8 mouse cellular contexts compared by ENCODE assay signal in genomic region chr4:132308437-132309139, GRCm38 (mm10). TPM values are rescaled to one million over a fixed set of nuclear protein-coding genes. Genes with fewer than 3 reads are reported as not detected.
DNase-seq lines count a peak whose midpoint lies in the region; ATAC-seq lines count a peak whose summit lies in the region.

No protein-coding gene starts in this region.

- peak overlapping the region; percentile 87 for H3K4me3 ChIP-seq in intestine, embryonic 14.5 days (ENCODE audit: low read depth, low read length)

- peak overlapping the region; percentile 96 for H3K9ac ChIP-seq in intestine, embryonic 14.5 days (ENCODE audit: low read length)

- H3K4me2 ChIP-seq in intestine, embryonic 14.5 days (ENCODE audit: low read length), result peak overlapping the region; percentile 91

- H3K27ac ChIP-seq in intestine, embryonic 14.5 days (ENCODE audit: low read depth), result peak overlapping the region; percentile 88

- ATAC-seq in intestine, embryonic 14.5 days (replicated peaks; ENCODE audit: low FRiP score, low TSS enrichment, low read depth), result peak; percentile 87

- WGBS in intestine, embryonic 14.5 days, result under 1% methylated on average over 41 of the region's 41 CpGs

- DNase-seq in adrenal gland, adult (ENCODE audit: inconsistent age in 2 of 2, low spot score in 1 of 2), result peak; percentile 92 to 97
- peak; percentile 97 for DNase-seq in embryo, embryonic 10.5 days (ENCODE audit: low spot score)
- DNase-seq in gastrocnemius, postnatal 14 days, result peak; percentile 89
- DNase-seq in intestine, embryonic 14.5 days (ENCODE audit: low spot score), result peak; percentile 95
- DNase-seq in left cerebral cortex, postnatal 14 days (ENCODE audit: low spot score in 2 of 2), result peak; percentile 92 to 93
- DNase-seq in mesoderm, embryonic 11.5 days (ENCODE audit: low read depth, low spot score), result peak; percentile 94
- peak; percentile 89 to 92 for DNase-seq in right cerebral cortex, postnatal 36 days (ENCODE audit: low spot score in 2 of 2)
- DNase-seq in yolk sac, embryonic 10.5 days (ENCODE audit: low spot score), result peak; percentile 91

- H3K27me3 ChIP-seq in intestine, embryonic 14.5 days (replicated peaks; ENCODE audit: control insufficient read depth, insufficient read depth, low read length), result no peaks in the 10 kb centered on the region

- no peaks in the 10 kb centered on the region for H3K9me3 ChIP-seq in intestine, embryonic 14.5 days (ENCODE audit: control insufficient read depth, low read length)

- H3K36me3 ChIP-seq in intestine, embryonic 14.5 days (ENCODE audit: control insufficient read depth, insufficient read depth, low read length), result peaks cover 38% of the 10 kb centered on the region

- intact Hi-C loops in gastrocnemius, postnatal 14 days (cut with DNase I; ENCODE audit: low total_unique reads), result no loop called here
- intact Hi-C loops in left cerebral cortex, postnatal 14 days (cut with DNase I), result no loop called here

- peaks cover 8% of the 10 kb centered on the region; the same call in 1 of the 2 replicates for H3K4me1 ChIP-seq in intestine, embryonic 14.5 days (replicated peaks; ENCODE audit: control insufficient read depth, insufficient read depth, low read length)

RNA-seq across cellular contexts. Expression of gene Rab42, which starts 5.4 kb away (rescaled TPM):
- total RNA-seq in gastrocnemius, postnatal 14 days (2021), result under 1 TPM in 1 of 2 experiments, not detected in 1; 0.94 TPM
- polyA plus RNA-seq in intestine, embryonic 14.5 days (2014; fragmentation: Nextera tagmentation; extraction: Ambion mirVana), result 1.6 and 1.7 TPM in 2 replicates
- total RNA-seq in left cerebral cortex, postnatal 14 days (2021), result 1 to 10 TPM in 1 of 2 experiments, under 1 TPM in 1; 0.61 to 1.3 TPM

RNA-seq across cellular contexts. Expression of gene Trnau1ap, which starts 20.8 kb away (rescaled TPM):
- total RNA-seq in gastrocnemius, postnatal 14 days (2021), result 10 to 100 TPM; 12.9 to 13.9 TPM
- polyA plus RNA-seq in intestine, embryonic 14.5 days (2014; fragmentation: Nextera tagmentation; extraction: Ambion mirVana), result 72.8 and 75.4 TPM in 2 replicates
- total RNA-seq in left cerebral cortex, postnatal 14 days (2021), result 10 to 100 TPM; 20.1 to 22.1 TPM

RNA-seq across cellular contexts. Expression of gene Taf12, which starts 34.4 kb away (rescaled TPM):
- total RNA-seq in gastrocnemius, postnatal 14 days (2021), result 10 to 100 TPM; 22.8 to 26.9 TPM
- polyA plus RNA-seq in intestine, embryonic 14.5 days (2014; fragmentation: Nextera tagmentation; extraction: Ambion mirVana), result 36.8 and 43.6 TPM in 2 replicates
- 10 to 100 TPM; 16.9 to 18.3 TPM for total RNA-seq in left cerebral cortex, postnatal 14 days (2021)

RNA-seq across cellular contexts. Expression of gene Rcc1, which starts 44.8 kb away (rescaled TPM):
- total RNA-seq in gastrocnemius, postnatal 14 days (2021), result 1 to 10 TPM; 7.5 to 9.1 TPM
- polyA plus RNA-seq in intestine, embryonic 14.5 days (2014; fragmentation: Nextera tagmentation; extraction: Ambion mirVana), result 65.7 and 66.6 TPM in 2 replicates
- 10 to 100 TPM; 13.8 to 14.0 TPM for total RNA-seq in left cerebral cortex, postnatal 14 days (2021)

RNA-seq across cellular contexts. Expression of gene Gmeb1, which starts 47.2 kb away (rescaled TPM):
- total RNA-seq in gastrocnemius, postnatal 14 days (2021), result 1 to 10 TPM; 9.4 to 9.9 TPM
- 31.6 and 36.0 TPM in 2 replicates for polyA plus RNA-seq in intestine, embryonic 14.5 days (2014; fragmentation: Nextera tagmentation; extraction: Ambion mirVana)
- total RNA-seq in left cerebral cortex, postnatal 14 days (2021), result 10 to 100 TPM; 25.1 to 25.9 TPM

Comparison
In these comparisons a context has a peak if more than half of its experiments do, and no peak if none do; other contexts are left out.
1. Peak in every context shown above with its lines: DNase-seq, ATAC-seq, H3K4me3 ChIP-seq and H3K27ac ChIP-seq.